Mouse (Mus musculus): ENCODE data around the gene Ror2.

- TF ChIP-seq CTCF (IDR thresholded peaks at IDR 0.05; ENCODE audit: control insufficient read depth, insufficient read depth, insufficient replicate concordance, low read depth, low read length) (no peak), POLR2A (IDR thresholded peaks at IDR 0.05; ENCODE audit: control insufficient read depth, low read depth, low read length) (no peak)
Measured at GRCm38 (mm10) chr13:53261106-53261771, 24.7 kb downstream of the Ror2 start.
